Comparison of ENCODE assay signal across 28 mouse cellular contexts in genomic region chr13:39334874-39335273, GRCm38 (mm10).
"Had no signal": no experiment of that assay in that cellular context is flagged by ENCODE, and none has a peak within 500 bp of the region (broad histone marks: within the 10 kb centered on the region; RNA-seq: fewer than 3 reads in every experiment).

No protein-coding gene starts in this region.

- H3K9ac ChIP-seq: heart, embryonic 13.5 days; heart, embryonic 15.5 days; hindbrain, embryonic 12.5 days; hindbrain, embryonic 14.5 days; intestine, embryonic 15.5 days; limb, embryonic 12.5 days; liver, embryonic 13.5 days; liver, embryonic 15.5 days had no signal

- H3K27me3 ChIP-seq: heart, embryonic 13.5 days; heart, embryonic 15.5 days; hindbrain, embryonic 12.5 days; intestine, embryonic 15.5 days; limb, embryonic 12.5 days; liver, embryonic 13.5 days; liver, embryonic 15.5 days had no signal

- H3K9me3 ChIP-seq: heart, embryonic 13.5 days; heart, embryonic 15.5 days; hindbrain, embryonic 12.5 days; intestine, embryonic 15.5 days; limb, embryonic 10.5 days; limb, embryonic 12.5 days; liver, embryonic 13.5 days; liver, embryonic 15.5 days had no signal

- H3K4me2 ChIP-seq: heart, embryonic 11.5 days; heart, embryonic 13.5 days; heart, embryonic 15.5 days; hindbrain, embryonic 12.5 days; hindbrain, embryonic 14.5 days; intestine, embryonic 15.5 days; limb, embryonic 12.5 days; liver, embryonic 11.5 days; liver, embryonic 13.5 days; liver, embryonic 15.5 days had no signal

- H3K4me3 ChIP-seq: heart, adult 2 months; heart, embryonic 13.5 days; heart, embryonic 15.5 days; hindbrain, embryonic 12.5 days; intestine, embryonic 15.5 days; layer of hippocampus, adult 2 months; left cerebral cortex, adult 2 months; limb, embryonic 10.5 days; limb, embryonic 12.5 days; liver, embryonic 13.5 days; liver, embryonic 15.5 days had no signal

- H3K36me3 ChIP-seq: heart, embryonic 13.5 days; heart, embryonic 15.5 days; hindbrain, embryonic 12.5 days; intestine, embryonic 15.5 days; limb, embryonic 10.5 days; limb, embryonic 12.5 days; liver, embryonic 13.5 days; liver, embryonic 15.5 days had no signal

- DNase-seq: gastrocnemius, postnatal 14 days; gastrocnemius, postnatal 36 days; heart, adult 11 months; heart, adult 2 months; heart, postnatal 14 days; heart, postnatal 36 days; kidney, adult 18-20 months; kidney, adult 8-10 months; kidney, postnatal 10 days; kidney, postnatal 25 days; kidney, postnatal 4 days; liver; liver, embryonic 13.5 days had no signal

- ATAC-seq: hindbrain, embryonic 16.5 days; inflammation-experienced regulatory T-cells, adult 6 months; intestine, embryonic 15.5 days; intestine, postnatal 0 days had no signal

- H3K27ac ChIP-seq: heart, adult 2 months; heart, embryonic 13.5 days; heart, embryonic 15.5 days; hindbrain, embryonic 12.5 days; hindbrain, embryonic 14.5 days; intestine, embryonic 15.5 days; layer of hippocampus, adult 2 months; left cerebral cortex, adult 2 months; limb, embryonic 10.5 days; limb, embryonic 12.5 days; liver, embryonic 13.5 days; liver, embryonic 15.5 days had no signal

- H3K4me1 ChIP-seq: heart, embryonic 13.5 days; heart, embryonic 15.5 days; hindbrain, embryonic 12.5 days; intestine, embryonic 15.5 days; limb, embryonic 12.5 days; liver, embryonic 13.5 days; liver, embryonic 15.5 days had no signal
